Mouse (Mus musculus) hindbrain, embryonic 14.5 days (tissue): ENCODE results near the gene Ass1. TPM values are rescaled to one million over a fixed set of nuclear protein-coding genes. Genes with fewer than 3 reads are reported as not detected.

ENCODE experiments used
- ATAC-seq: fragments of 200-750 bp; cut with Nextera tagmentation; 2 replicates; pipeline ENCODE4 v1.8.0; 2017; ENCODE audit warnings: moderate number of reproducible peaks, mild to moderate bottlenecking, moderate TSS enrichment, moderate library complexity; ENCODE audit not compliant: low FRiP score
- DNase-seq: peaks from one replicate; pipeline ENCODE4 v3.0.0-alpha.2; 2015; ENCODE audit warnings: low spot score
- H3K27ac ChIP-seq: fragments of 300-500 bp; sonication (generic); 2 replicates; pipeline ENCODE4 v1.5.1; 2014; ENCODE audit warnings: mild to moderate bottlenecking, moderate library complexity
- H3K27me3 ChIP-seq: fragments of 300-500 bp; sonication (generic); 2 replicates; pipeline ENCODE4 v1.6.1; 2014; ENCODE audit warnings: mild to moderate bottlenecking, low read length, mixed read lengths; ENCODE audit not compliant: control insufficient read depth, insufficient read depth
- H3K36me3 ChIP-seq: fragments of 300-500 bp; sonication (generic); replicated peaks from 2 replicates; pipeline ENCODE4 v1.6.1; 2014; ENCODE audit not compliant: control insufficient read depth, insufficient read depth
- H3K4me1 ChIP-seq: fragments of 300-500 bp; sonication (generic); replicated peaks from 2 replicates; pipeline ENCODE4 v1.6.1; 2014; ENCODE audit warnings: antibody characterized with exemption, low read length, mixed read lengths; ENCODE audit not compliant: control insufficient read depth, insufficient read depth
- H3K4me2 ChIP-seq: fragments of 300-500 bp; sonication (generic); replicated peaks from 2 replicates; pipeline ENCODE4 v1.6.1; 2014; ENCODE audit warnings: mild to moderate bottlenecking, moderate library complexity
- H3K4me3 ChIP-seq: fragments of 300-500 bp; sonication (generic); replicated peaks from 2 replicates; pipeline ENCODE4 v1.5.1; 2014; ENCODE audit warnings: mild to moderate bottlenecking, low read length
- H3K9ac ChIP-seq: fragments of 300-500 bp; sonication (generic); 2 replicates; pipeline ENCODE4 v1.6.1; 2014
- H3K9me3 ChIP-seq: fragments of 300-500 bp; sonication (generic); 2 replicates; pipeline ENCODE4 v1.6.1; 2016; ENCODE audit warnings: low read length; ENCODE audit not compliant: control insufficient read depth
- WGBS: fragments of 180-500 bp; shearing (Covaris S2); extraction: QIAGEN DNeasy Blood & Tissue Kit; methylation state at CpG from one replicate; pipeline ENCODE4 v1.1.7; 2014; 5-methylcytosine and 5-hydroxymethylcytosine counted together
- polyA plus RNA-seq: library from polyadenylated mRNA; unstranded; fragments of >200 nt; fragmentation: Nextera tagmentation; extraction: Ambion mirVana; gene quantifications from 2 replicates; pipeline ENCODE4 v1.2.1, GENCODE M21; 2014

Gene Ass1
- polyA plus RNA-seq, 1 experiment from 2014 or later: 6.1 TPM

GRCm38 (mm10) chr2:31474686-31475085, 4.7 kb downstream of the Ass1 start:
- no peak overlapping the region for H3K27ac ChIP-seq
- DNase-seq (no peak), ATAC-seq (no peak)
- H3K4me1 ChIP-seq: peaks cover 11% of the 10 kb centered on the region; the same call in 1 of the 2 replicates
- WGBS: 28% methylated on average over 5 of the region's 5 CpGs
- no peak overlapping the region for H3K4me3 ChIP-seq
- no peaks in the 10 kb centered on the region for H3K36me3 ChIP-seq
- H3K27me3 ChIP-seq: peaks cover 31% of the 10 kb centered on the region
- no peak overlapping the region for H3K9ac ChIP-seq
- no peak overlapping the region for H3K4me2 ChIP-seq
- H3K9me3 ChIP-seq: no peaks in the 10 kb centered on the region

GRCm38 (mm10) chr2:31476107-31476820, 6.3 kb downstream of the Ass1 start:
- Histone ChIP-seq H3K36me3 (no peaks in the 10 kb centered on the region), H3K4me1 (0 out of 2 replicates have a peak, but pooled peaks cover 4% of the 10 kb centered on the region), H3K27ac (no peak overlapping the region), H3K9me3 (no peaks in the 10 kb centered on the region), H3K27me3 (peaks cover 17% of the 10 kb centered on the region), H3K4me3 (no peak overlapping the region), H3K9ac (no peak overlapping the region), H3K4me2 (no peak overlapping the region)
- WGBS: 64% methylated on average over 10 of the region's 10 CpGs
- DNase-seq (no peak), ATAC-seq (no peak)

- no peak for DNase-seq
- Histone ChIP-seq H3K9ac (no peak overlapping the region), H3K4me2 (no peak overlapping the region), H3K27ac (no peak overlapping the region), H3K36me3 (no peaks in the 10 kb centered on the region), H3K4me3 (no peak overlapping the region), H3K9me3 (no peaks in the 10 kb centered on the region), H3K4me1 (0 out of 2 replicates have a peak, but pooled peaks cover 4% of the 10 kb centered on the region), H3K27me3 (peaks cover 17% of the 10 kb centered on the region)
- 83% methylated on average over 12 of the region's 12 CpGs for WGBS
- ATAC-seq: no peak
These were observed 7.5 kb downstream of the Ass1 start for GRCm38 (mm10) chr2:31477234-31478161.

GRCm38 (mm10) chr2:31482914-31483575, 13.0 kb downstream of the Ass1 start:
- ATAC-seq: peak; percentile 80
- 34% methylated on average over 8 of the region's 8 CpGs for WGBS
- H3K27me3 ChIP-seq: peaks cover 68% of the 10 kb centered on the region

GRCm38 (mm10) chr2:31484187-31484586, 14.2 kb downstream of the Ass1 start:
- DNase-seq (peak; percentile 81), ATAC-seq (no peak)
- Histone ChIP-seq H3K36me3 (no peaks in the 10 kb centered on the region), H3K4me2 (no peak overlapping the region), H3K27ac (no peak overlapping the region), H3K27me3 (peaks cover 78% of the 10 kb centered on the region), H3K4me3 (no peak overlapping the region), H3K4me1 (no peaks in the 10 kb centered on the region; the same call in 1 of the 2 replicates), H3K9me3 (no peaks in the 10 kb centered on the region), H3K9ac (no peak overlapping the region)
- 26% methylated on average over 5 of the region's 5 CpGs for WGBS

More at GRCm38 (mm10) chr2:31482914-31483575, 13.0 kb downstream of the Ass1 start:
- H3K4me1 ChIP-seq: no peaks in the 10 kb centered on the region
- no peaks in the 10 kb centered on the region for H3K36me3 ChIP-seq
- H3K9ac ChIP-seq: no peak overlapping the region
- no peaks in the 10 kb centered on the region for H3K9me3 ChIP-seq
- no peak overlapping the region for H3K27ac ChIP-seq
- H3K4me2 ChIP-seq: no peak overlapping the region
- no peak overlapping the region for H3K4me3 ChIP-seq
- DNase-seq: peak; percentile 98

- DNase-seq (no peak), ATAC-seq (no peak)
- WGBS: 26% methylated on average over 12 of the region's 12 CpGs
- Histone ChIP-seq H3K36me3 (no peaks in the 10 kb centered on the region), H3K9ac (no peak overlapping the region), H3K4me2 (no peak overlapping the region), H3K4me3 (no peak overlapping the region), H3K4me1 (peaks cover 5% of the 10 kb centered on the region), H3K27me3 (peaks cover 94% of the 10 kb centered on the region), H3K9me3 (no peaks in the 10 kb centered on the region), H3K27ac (no peak overlapping the region)
These were observed 19.2 kb downstream of the Ass1 start for GRCm38 (mm10) chr2:31489166-31489565.

GRCm38 (mm10) chr2:31490556-31490955, 20.5 kb downstream of the Ass1 start:
- ATAC-seq (no peak), DNase-seq (no peak)
- H3K27ac ChIP-seq: no peak overlapping the region
- H3K4me2 ChIP-seq: no peak overlapping the region
- no peak overlapping the region for H3K9ac ChIP-seq
- no peaks in the 10 kb centered on the region for H3K9me3 ChIP-seq
- H3K36me3 ChIP-seq: no peaks in the 10 kb centered on the region
- H3K4me3 ChIP-seq: no peak overlapping the region
- peaks cover 17% of the 10 kb centered on the region for H3K4me1 ChIP-seq
- peaks cover 87% of the 10 kb centered on the region for H3K27me3 ChIP-seq
- 82% methylated on average over 2 of the region's 2 CpGs for WGBS

GRCm38 (mm10) chr2:31492308-31492707, 22.3 kb downstream of the Ass1 start:
- Histone ChIP-seq H3K27me3 (peaks cover 73% of the 10 kb centered on the region), H3K27ac (no peak overlapping the region), H3K9ac (no peak overlapping the region), H3K4me1 (peaks cover 33% of the 10 kb centered on the region), H3K36me3 (no peaks in the 10 kb centered on the region), H3K4me3 (no peak overlapping the region), H3K9me3 (no peaks in the 10 kb centered on the region), H3K4me2 (no peak overlapping the region)
- DNase-seq: no peak
- no peak for ATAC-seq
- 95% methylated on average over 8 of the region's 8 CpGs for WGBS

GRCm38 (mm10) chr2:31493243-31493642, 23.2 kb downstream of the Ass1 start:
- Histone ChIP-seq H3K9me3 (no peaks in the 10 kb centered on the region), H3K4me1 (peaks cover 43% of the 10 kb centered on the region), H3K9ac (no peak overlapping the region), H3K27ac (no peak overlapping the region), H3K27me3 (peaks cover 71% of the 10 kb centered on the region), H3K4me2 (no peak overlapping the region), H3K36me3 (no peaks in the 10 kb centered on the region), H3K4me3 (no peak overlapping the region)
- 35% methylated on average over 10 of the region's 11 CpGs for WGBS
- DNase-seq: no peak
- no peak for ATAC-seq
